Mouse (Mus musculus) E14TG2a.4 (cell line): ENCODE measurements around the gene Rassf5.
A peak's percentile ranks its signal among the peaks of the same experiment; 100 is the strongest.

Experiments
- H3K27me3 ChIP-seq: 2 replicates; pipeline ENCODE4 v1.6.1; 2014; ENCODE audit warnings: low read length, control low read depth; ENCODE audit not compliant: insufficient read depth
- H3K36me3 ChIP-seq: 2 replicates; pipeline ENCODE4 v1.6.1; 2014; ENCODE audit warnings: low read length, control low read depth; ENCODE audit not compliant: insufficient read depth
- H3K4me1 ChIP-seq: replicated peaks from 2 replicates; pipeline ENCODE4 v1.6.1; 2014; ENCODE audit warnings: low read depth, low read length, control low read depth
- H3K4me3 ChIP-seq: replicated peaks from 2 replicates; pipeline ENCODE4 v1.5.1; 2014; ENCODE audit warnings: mild to moderate bottlenecking, low read length
- H3K9me3 ChIP-seq: 2 replicates; pipeline ENCODE4 v1.6.1; 2014; ENCODE audit warnings: low read length, control low read depth
- CTCF ChIP-seq: conservative IDR thresholded peaks from 2 replicates; pipeline ENCODE4 v1.5.1; 2014; ENCODE audit warnings: low read length
- NANOG ChIP-seq: IDR thresholded peaks from 2 replicates; pipeline ENCODE4 v1.6.1; 2014; ENCODE audit warnings: borderline replicate concordance, low read length, mixed read lengths
- POU5F1 ChIP-seq: IDR thresholded peaks from 2 replicates; pipeline ENCODE4 v1.6.1; 2014; ENCODE audit warnings: low read length, borderline replicate concordance

Rassf5 gene

GRCm38 (mm10) chr1:131245926-131246325, 868 bp upstream of the Rassf5 start:
- peak; percentile 66 for TF ChIP-seq CTCF
- TF ChIP-seq POU5F1, result no peak
- no peak for TF ChIP-seq NANOG
- Histone ChIP-seq H3K27me3 (peaks cover 84% of the 10 kb centered on the region), H3K4me1 (peaks cover 25% of the 10 kb centered on the region), H3K4me3 (peak overlapping the region; percentile 86), H3K36me3 (no peaks in the 10 kb centered on the region), H3K9me3 (no peaks in the 10 kb centered on the region)

GRCm38 (mm10) chr1:131244536-131245088, 446 bp downstream of the Rassf5 start:
- Histone ChIP-seq H3K36me3 (no peaks in the 10 kb centered on the region), H3K4me1 (peaks cover 39% of the 10 kb centered on the region), H3K9me3 (no peaks in the 10 kb centered on the region), H3K4me3 (peak overlapping the region; percentile 86), H3K27me3 (peaks cover 91% of the 10 kb centered on the region)
- TF ChIP-seq NANOG (no peak), CTCF (no peak), POU5F1 (no peak)

GRCm38 (mm10) chr1:131242956-131243355, 2.1 kb downstream of the Rassf5 start:
- Histone ChIP-seq H3K4me3 (no peak overlapping the region), H3K4me1 (peaks cover 47% of the 10 kb centered on the region), H3K9me3 (no peaks in the 10 kb centered on the region), H3K36me3 (no peaks in the 10 kb centered on the region), H3K27me3 (peaks cover 86% of the 10 kb centered on the region)
- TF ChIP-seq NANOG (no peak), POU5F1 (no peak), CTCF (no peak)

GRCm38 (mm10) chr1:131239576-131240193, 5.4 kb downstream of the Rassf5 start:
- TF ChIP-seq POU5F1 (no peak), CTCF (no peak), NANOG (no peak)
- Histone ChIP-seq H3K4me3 (no peak overlapping the region), H3K9me3 (no peaks in the 10 kb centered on the region), H3K4me1 (peaks cover 37% of the 10 kb centered on the region), H3K36me3 (no peaks in the 10 kb centered on the region), H3K27me3 (peaks cover 64% of the 10 kb centered on the region)

GRCm38 (mm10) chr1:131238931-131239381, 6.1 kb downstream of the Rassf5 start:
- TF ChIP-seq NANOG (no peak), POU5F1 (no peak), CTCF (no peak)
- Histone ChIP-seq H3K4me3 (no peak overlapping the region), H3K9me3 (no peaks in the 10 kb centered on the region), H3K36me3 (no peaks in the 10 kb centered on the region), H3K27me3 (peaks cover 63% of the 10 kb centered on the region), H3K4me1 (peaks cover 31% of the 10 kb centered on the region)

- H3K27me3 ChIP-seq, result peaks cover 52% of the 10 kb centered on the region
- no peak overlapping the region for H3K4me3 ChIP-seq
- TF ChIP-seq NANOG (no peak), POU5F1 (no peak)
Observed at GRCm38 (mm10) chr1:131236077-131236476, 9.0 kb downstream of the Rassf5 start.

GRCm38 (mm10) chr1:131233527-131233926, 11.5 kb downstream of the Rassf5 start:
- no peaks in the 10 kb centered on the region for H3K36me3 ChIP-seq
- no peaks in the 10 kb centered on the region for H3K9me3 ChIP-seq
- TF ChIP-seq CTCF, result no peak
- TF ChIP-seq NANOG, result no peak
- no peak for TF ChIP-seq POU5F1
- H3K4me1 ChIP-seq, result peaks cover 13% of the 10 kb centered on the region
- H3K27me3 ChIP-seq, result peaks cover 29% of the 10 kb centered on the region
- H3K4me3 ChIP-seq, result no peak overlapping the region

More at GRCm38 (mm10) chr1:131236077-131236476, 9.0 kb downstream of the Rassf5 start:
- no peaks in the 10 kb centered on the region for H3K36me3 ChIP-seq
- no peaks in the 10 kb centered on the region for H3K9me3 ChIP-seq
- peaks cover 36% of the 10 kb centered on the region for H3K4me1 ChIP-seq

- TF ChIP-seq NANOG (no peak), POU5F1 (no peak), CTCF (no peak)
- Histone ChIP-seq H3K4me3 (no peak overlapping the region), H3K9me3 (no peaks in the 10 kb centered on the region), H3K27me3 (peaks cover 27% of the 10 kb centered on the region), H3K36me3 (no peaks in the 10 kb centered on the region), H3K4me1 (peaks cover 17% of the 10 kb centered on the region)
Observed at GRCm38 (mm10) chr1:131228659-131229058, 16.4 kb downstream of the Rassf5 start.

GRCm38 (mm10) chr1:131228225-131228624, 16.8 kb downstream of the Rassf5 start:
- H3K4me1 ChIP-seq, result peaks cover 15% of the 10 kb centered on the region
- H3K36me3 ChIP-seq, result no peaks in the 10 kb centered on the region
- H3K4me3 ChIP-seq, result no peak overlapping the region
- H3K27me3 ChIP-seq, result peaks cover 23% of the 10 kb centered on the region
- TF ChIP-seq POU5F1 (no peak), CTCF (no peak), NANOG (no peak)
- H3K9me3 ChIP-seq, result no peaks in the 10 kb centered on the region
